Mouse (Mus musculus) myocyte (in vitro differentiated cells): ENCODE results near the gene Gsg1l. TPM values are rescaled to one million over a fixed set of nuclear protein-coding genes. Genes with fewer than 3 reads are reported as not detected.

Experiments used
- H3K27me3 ChIP-seq: one replicate; pipeline ENCODE4 v1.6.1; 2011; ENCODE audit not compliant: control insufficient read depth, insufficient read depth, insufficient read length
- H3K36me3 ChIP-seq: one replicate; pipeline ENCODE4 v1.6.1; 2011; ENCODE audit not compliant: control insufficient read depth, insufficient read depth
- H3K4me2 ChIP-seq: one replicate; pipeline ENCODE4 v1.6.1; 2011; ENCODE audit warnings: low read depth, control low read depth
- H3K4me3 ChIP-seq: one replicate; pipeline ENCODE4 v1.5.1; 2011; ENCODE audit warnings: mild to moderate bottlenecking, control low read depth, moderate library complexity
- H3K79me2 ChIP-seq: one replicate; pipeline ENCODE4 v1.6.1; 2011; ENCODE audit not compliant: control insufficient read depth, insufficient read depth
- H3ac ChIP-seq: one replicate; pipeline ENCODE4 v1.6.1; 2011; ENCODE audit not compliant: control insufficient read depth, insufficient read length
- CEBPB ChIP-seq: IDR thresholded peaks from 2 replicates; pipeline ENCODE4 v1.6.1; 2011; ENCODE audit warnings: mild to moderate bottlenecking, moderate library complexity; ENCODE audit not compliant: poor library complexity, insufficient read depth, severe bottlenecking
- E2F4 ChIP-seq: IDR thresholded peaks from one replicate; pipeline ENCODE4 v1.6.1; 2011; ENCODE audit warnings: mild to moderate bottlenecking, control low read depth, moderate library complexity; ENCODE audit not compliant: insufficient read depth
- MAX ChIP-seq: IDR thresholded peaks from one replicate; pipeline ENCODE4 v1.6.1; 2011; ENCODE audit warnings: low read depth, mild to moderate bottlenecking, control low read depth
- MYOD1 ChIP-seq, 3 experiments: IDR thresholded peaks; one replicate each; pipeline ENCODE4 v1.6.1; 2011; ENCODE audit warnings: control low read depth in 2 of 3, low read depth in 2 of 3, mild to moderate bottlenecking in 2 of 3, moderate library complexity in 1 of 3; ENCODE audit not compliant: insufficient read length in 2 of 3, control insufficient read depth in 1 of 3
- MYOG ChIP-seq, 3 experiments: IDR thresholded peaks; one replicate each; pipeline ENCODE4 v1.6.1; 2011; ENCODE audit warnings: control low read depth in 2 of 3, low read depth in 2 of 3, mild to moderate bottlenecking in 2 of 3; ENCODE audit not compliant: insufficient read length in 2 of 3, control insufficient read depth in 1 of 3, insufficient read depth in 1 of 3
- POLR2A ChIP-seq: IDR thresholded peaks from one replicate; pipeline ENCODE4 v1.6.1; 2011; ENCODE audit warnings: low read depth, mild to moderate bottlenecking, control low read depth, moderate library complexity; ENCODE audit not compliant: insufficient read length
- POLR2AphosphoS2 ChIP-seq: IDR thresholded peaks from one replicate; pipeline ENCODE4 v1.6.1; 2011; ENCODE audit warnings: low read depth, control low read depth; ENCODE audit not compliant: insufficient read length
- REST ChIP-seq: IDR thresholded peaks from one replicate; pipeline ENCODE4 v1.6.1; 2011; ENCODE audit warnings: mild to moderate bottlenecking, control low read depth, moderate library complexity; ENCODE audit not compliant: insufficient read depth, insufficient read length
- SRF ChIP-seq: IDR thresholded peaks from one replicate; pipeline ENCODE4 v1.6.1; 2011; ENCODE audit warnings: low read depth; ENCODE audit not compliant: control insufficient read depth, insufficient read length
- TCF12 ChIP-seq: IDR thresholded peaks from one replicate; pipeline ENCODE4 v1.6.1; 2011; ENCODE audit warnings: mild to moderate bottlenecking, control low read depth; ENCODE audit not compliant: poor library complexity, insufficient read depth, severe bottlenecking
- TCF3 ChIP-seq: IDR thresholded peaks from one replicate; pipeline ENCODE4 v1.6.1; 2011; ENCODE audit warnings: low read depth, control low read depth; ENCODE audit not compliant: insufficient read length
- USF1 ChIP-seq: IDR thresholded peaks from one replicate; pipeline ENCODE4 v1.6.1; 2011; ENCODE audit warnings: low read depth, mild to moderate bottlenecking, control low read depth, moderate library complexity
- polyA plus RNA-seq: library from polyadenylated mRNA; unstranded; fragments of >200 nt; fragmentation: generic; extraction: Trizol; gene quantifications from one replicate; pipeline ENCODE4 v1.2.1, GENCODE M21; 2012; ENCODE audit warnings: missing spikeins

Gsg1l gene
- polyA plus RNA-seq: not detected

- Histone ChIP-seq H3K27me3 (peaks cover 77% of the 10 kb centered on the region), H3K4me2 (no peak within 1 kb of the TSS), H3K36me3 (no peaks in the 10 kb centered on the region), H3ac (no peak within 1 kb of the TSS), H3K4me3 (no peak within 1 kb of the TSS), H3K79me2 (no peaks in the 10 kb centered on the region)
- TF ChIP-seq TCF12 (no peak), POLR2AphosphoS2 (no peak)
Measured at GRCm38 (mm10) chr7:126082286-126082741, at the start of gene Gsg1l. Gene Gsg1l, minus strand, starts transcription at chr7:126082411.

- Histone ChIP-seq H3K4me3 (no peak overlapping the region), H3K36me3 (peaks cover 32% of the 10 kb centered on the region), H3K27me3 (no peaks in the 10 kb centered on the region)
Measured at GRCm38 (mm10) chr7:126127673-126128072, 45.5 kb upstream of the Gsg1l start.

DNA sequence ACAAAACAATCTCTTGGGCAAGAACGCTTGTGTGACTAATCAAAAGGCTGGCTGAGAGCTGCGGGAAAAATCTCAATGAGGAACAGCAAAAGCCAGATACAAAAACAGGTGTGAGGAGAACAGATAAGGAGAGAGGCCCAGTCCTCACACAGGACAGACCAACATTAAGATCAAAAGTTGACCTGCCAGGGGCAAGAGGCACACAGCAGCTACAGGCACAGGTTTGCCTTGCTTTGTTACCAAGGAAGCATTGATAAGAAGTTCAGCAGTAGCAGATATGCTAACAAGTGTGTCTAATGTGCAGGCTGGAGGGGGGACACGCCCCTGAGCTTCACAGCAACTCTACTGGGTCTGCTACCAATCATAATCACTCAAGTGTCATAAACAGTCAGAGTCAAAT, 44.3 kb upstream of the Gsg1l start:
- peaks cover 40% of the 10 kb centered on the region for H3K36me3 ChIP-seq
- H3K4me2 ChIP-seq: no peak overlapping the region
- no peak overlapping the region for H3ac ChIP-seq
- H3K4me3 ChIP-seq: no peak overlapping the region
- H3K27me3 ChIP-seq: no peaks in the 10 kb centered on the region
- no peaks in the 10 kb centered on the region for H3K79me2 ChIP-seq
- TF ChIP-seq MYOG (IDR thresholded peaks at IDR 0.05; ENCODE audit: control insufficient read depth in 1 of 3, insufficient read depth in 1 of 3, insufficient read length in 2 of 3, low read depth in 2 of 3) (no peak), TCF3 (no peak), MAX (no peak), E2F4 (no peak), TCF12 (no peak), USF1 (no peak), REST (no peak), CEBPB (no peak), POLR2A (no peak), SRF (no peak), MYOD1 (IDR thresholded peaks at IDR 0.05; ENCODE audit: control insufficient read depth in 1 of 3, insufficient read length in 2 of 3, low read depth in 2 of 3) (no peak), POLR2AphosphoS2 (no peak)

More at GRCm38 (mm10) chr7:126127673-126128072, 45.5 kb upstream of the Gsg1l start:
- Histone ChIP-seq H3K4me2 (no peak overlapping the region), H3ac (no peak overlapping the region), H3K79me2 (no peaks in the 10 kb centered on the region)
- TF ChIP-seq CEBPB: no peak
- no peak for TF ChIP-seq MYOD1 (IDR thresholded peaks at IDR 0.05; ENCODE audit: control insufficient read depth in 1 of 3, insufficient read length in 2 of 3, low read depth in 2 of 3)
- TF ChIP-seq TCF12: no peak
- no peak for TF ChIP-seq POLR2AphosphoS2
- no peak for TF ChIP-seq MAX
- TF ChIP-seq SRF: no peak
- no peak for TF ChIP-seq POLR2A
- no peak for TF ChIP-seq USF1
- no peak for TF ChIP-seq TCF3
- TF ChIP-seq E2F4: no peak
- no peak for TF ChIP-seq REST
- no peak for TF ChIP-seq MYOG (IDR thresholded peaks at IDR 0.05; ENCODE audit: control insufficient read depth in 1 of 3, insufficient read depth in 1 of 3, insufficient read length in 2 of 3, low read depth in 2 of 3)

GRCm38 (mm10) chr7:126121533-126121932, 39.3 kb upstream of the Gsg1l start:
- TF ChIP-seq REST (no peak), MYOD1 (IDR thresholded peaks at IDR 0.05; ENCODE audit: control insufficient read depth in 1 of 3, insufficient read length in 2 of 3, low read depth in 2 of 3) (no peak), MYOG (IDR thresholded peaks at IDR 0.05; ENCODE audit: control insufficient read depth in 1 of 3, insufficient read depth in 1 of 3, insufficient read length in 2 of 3, low read depth in 2 of 3) (no peak), POLR2AphosphoS2 (no peak), SRF (no peak)
- Histone ChIP-seq H3K4me2 (no peak overlapping the region), H3K27me3 (no peaks in the 10 kb centered on the region), H3K36me3 (peaks cover 44% of the 10 kb centered on the region), H3K79me2 (no peaks in the 10 kb centered on the region), H3K4me3 (no peak overlapping the region), H3ac (no peak overlapping the region)

GRCm38 (mm10) chr7:126119819-126120218, 37.6 kb upstream of the Gsg1l start:
- no peak overlapping the region for H3K4me3 ChIP-seq
- H3K4me2 ChIP-seq: no peak overlapping the region
- TF ChIP-seq MAX (no peak), CEBPB (no peak), TCF3 (no peak), SRF (no peak), MYOD1 (IDR thresholded peaks at IDR 0.05; ENCODE audit: control insufficient read depth in 1 of 3, insufficient read length in 2 of 3, low read depth in 2 of 3) (no peak), REST (no peak), TCF12 (no peak), MYOG (IDR thresholded peaks at IDR 0.05; ENCODE audit: control insufficient read depth in 1 of 3, insufficient read depth in 1 of 3, insufficient read length in 2 of 3, low read depth in 2 of 3) (no peak), USF1 (no peak), POLR2A (no peak), E2F4 (no peak), POLR2AphosphoS2 (no peak)
- H3ac ChIP-seq: no peak overlapping the region
- no peaks in the 10 kb centered on the region for H3K27me3 ChIP-seq
- H3K36me3 ChIP-seq: peaks cover 54% of the 10 kb centered on the region
- H3K79me2 ChIP-seq: no peaks in the 10 kb centered on the region
